Mouse (Mus musculus) layer of hippocampus, adult 8-10 months (tissue): ENCODE data around the gene Erp27. TPM values are rescaled to one million over a fixed set of nuclear protein-coding genes. Genes with fewer than 3 reads are reported as not detected.
"Not testable (repeated sequence)": the region's sequence is repeated elsewhere in the genome, so short reads cannot be mapped to it uniquely, and the experiment has no call there.

Experiments used
- DNase-seq, 2 experiments: peaks; one replicate each; pipeline ENCODE4 v3.0.0; 2022; ENCODE audit warnings: low spot score in 2 of 2
- total RNA-seq, 4 experiments: library from RNA; stranded (reverse); gene quantifications; 2 replicates each; pipeline ENCODE4 v1.2.4; 2022

Erp27 gene
- total RNA-seq, 4 experiments from 2014 or later = 0.54 to 0.79 TPM; not detected in 2

- no peak for DNase-seq
These were observed 15.1 kb downstream of the Erp27 start for GRCm38 (mm10) chr6:136906937-136907293.

DNA sequence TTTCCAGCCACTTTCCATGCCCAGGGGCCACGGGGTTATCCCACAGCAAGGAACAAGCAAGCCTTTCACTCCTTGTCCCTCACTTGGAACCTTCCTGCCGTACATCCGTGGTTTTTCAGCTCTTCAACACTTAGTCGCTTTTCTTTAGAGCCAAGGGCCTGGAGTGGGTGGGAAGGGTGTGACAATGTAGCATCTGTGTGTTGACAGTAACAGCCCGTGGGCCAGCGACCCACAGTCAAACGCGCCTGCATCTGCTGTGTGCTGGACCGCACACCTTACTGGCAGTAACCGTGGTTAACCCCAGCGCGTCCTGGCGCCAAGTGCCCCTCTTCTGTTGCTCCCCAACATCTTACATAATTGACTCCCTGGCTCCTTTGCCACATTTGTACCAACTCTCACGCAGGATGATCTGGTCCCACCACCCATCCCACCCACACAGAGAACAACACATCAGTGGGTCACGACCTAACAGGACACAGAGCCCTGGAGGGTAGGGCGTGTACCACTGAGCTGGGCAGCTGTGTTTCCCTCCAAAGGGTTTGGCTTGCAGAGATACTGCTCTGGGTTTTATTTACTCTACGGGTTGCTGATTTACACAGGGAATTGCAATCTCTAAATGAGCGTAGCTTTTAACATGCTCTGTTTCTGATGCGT, 15.6 kb downstream of the Erp27 start:
- no peak for DNase-seq

DNA sequence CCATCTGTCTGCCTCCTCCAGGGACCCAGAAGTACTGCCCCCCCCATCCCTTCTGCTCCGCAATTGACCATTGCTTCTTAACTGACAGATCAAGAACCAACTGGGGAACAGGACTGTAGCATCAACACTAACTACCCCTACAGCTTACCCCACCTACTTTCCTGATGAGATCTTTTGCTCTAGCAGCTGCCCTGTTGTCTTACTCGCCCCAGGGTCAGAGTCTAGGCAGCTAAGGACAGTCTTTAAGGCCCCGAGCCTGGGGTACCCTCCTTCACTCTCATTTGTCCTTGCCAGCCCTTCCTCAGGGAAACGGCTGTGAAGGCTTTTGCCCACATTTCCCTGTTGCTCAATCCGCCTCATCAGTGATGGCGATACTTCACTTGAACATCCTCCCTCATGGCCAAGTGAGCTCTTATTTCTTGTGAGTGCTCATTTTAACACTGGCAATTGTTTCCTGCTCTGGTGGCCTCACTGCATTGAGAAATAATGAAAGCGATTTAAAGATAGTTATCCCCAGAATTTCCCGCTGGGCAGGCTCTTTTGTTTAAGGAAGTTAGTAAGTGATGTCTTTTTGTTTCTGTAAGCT, 18.0 kb downstream of the Erp27 start:
- DNase-seq = no peak

GRCm38 (mm10) chr6:136902527-136902926, 19.5 kb downstream of the Erp27 start:
- no peak for DNase-seq

DNA sequence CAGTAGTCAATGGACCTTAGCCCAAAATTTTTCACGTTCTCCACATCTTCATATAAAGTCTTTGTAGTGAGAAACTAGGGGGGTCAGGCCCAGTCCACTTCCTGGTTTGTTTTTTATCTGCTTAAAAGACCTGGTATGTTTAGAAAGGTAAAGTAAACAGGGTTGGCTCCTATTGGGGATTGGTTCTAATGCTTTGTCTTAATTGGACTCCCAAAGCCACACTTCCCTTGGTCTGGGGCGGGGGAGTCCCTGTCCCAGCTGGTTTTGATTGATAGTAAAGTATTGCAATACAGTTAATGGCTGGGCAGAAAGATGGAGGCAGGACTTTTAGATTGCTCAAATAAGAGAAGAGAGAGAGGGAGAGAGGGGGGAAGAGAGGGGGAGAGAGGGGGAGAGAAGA, 21.0 kb downstream of the Erp27 start:
- DNase-seq = no peak

- DNase-seq = no peak
These were observed 21.5 kb downstream of the Erp27 start for GRCm38 (mm10) chr6:136900369-136901009.

DNA sequence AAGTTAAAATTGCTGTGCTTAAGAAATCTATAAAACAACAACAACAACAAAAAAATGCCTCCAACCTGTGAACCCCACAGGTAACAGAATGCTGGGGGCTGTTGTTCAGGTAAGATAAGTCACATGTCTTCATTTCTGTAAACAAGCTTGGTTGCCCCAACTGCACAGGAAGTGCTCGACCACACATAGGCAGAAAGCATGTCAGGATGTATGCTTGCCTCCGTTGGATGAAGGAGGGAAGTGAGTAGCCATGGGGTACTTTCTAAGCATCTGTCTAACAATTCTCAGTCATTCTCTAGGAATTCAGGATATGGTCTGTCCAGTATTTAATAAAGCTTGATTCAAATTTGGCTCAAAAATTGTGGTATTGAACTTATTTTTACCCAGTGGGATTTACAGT, 23.0 kb downstream of the Erp27 start:
- DNase-seq = no peak

GRCm38 (mm10) chr6:136898222-136898621, 23.8 kb downstream of the Erp27 start:
- no peak for DNase-seq

GRCm38 (mm10) chr6:136897789-136898188, 24.2 kb downstream of the Erp27 start:
- DNase-seq = no peak

GRCm38 (mm10) chr6:136894532-136895339, 27.2 kb downstream of the Erp27 start:
- DNase-seq = no peak

GRCm38 (mm10) chr6:136892002-136892401, 30.0 kb downstream of the Erp27 start:
- DNase-seq = no peak

- no peak for DNase-seq
These were observed 32.4 kb downstream of the Erp27 start for GRCm38 (mm10) chr6:136889554-136889953.

GRCm38 (mm10) chr6:136889067-136889466, 32.9 kb downstream of the Erp27 start:
- no peak for DNase-seq

GRCm38 (mm10) chr6:136887854-136888253, 34.1 kb downstream of the Erp27 start:
- no peak for DNase-seq

GRCm38 (mm10) chr6:136884766-136885165, 37.2 kb downstream of the Erp27 start:
- not testable (repeated sequence) for DNase-seq

DNA sequence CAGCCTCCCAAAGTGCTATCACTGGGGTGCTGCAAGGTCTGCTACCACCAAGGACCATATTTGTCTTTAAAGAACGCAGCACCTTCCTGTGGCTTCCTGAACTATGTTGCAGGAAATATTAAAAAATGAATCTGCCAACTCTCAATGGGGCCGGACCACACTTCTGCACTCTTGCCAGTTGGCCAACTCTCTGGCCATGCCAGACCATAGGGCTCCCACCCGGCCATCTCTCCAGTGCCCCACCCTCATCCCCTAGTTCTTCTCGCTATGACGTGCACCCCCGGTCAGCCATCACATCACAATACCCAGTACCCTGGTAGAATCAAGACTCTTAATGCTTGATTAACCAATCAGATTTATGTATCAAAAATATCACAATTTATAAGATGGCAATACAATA, 38.0 kb downstream of the Erp27 start:
- DNase-seq = no peak

DNA sequence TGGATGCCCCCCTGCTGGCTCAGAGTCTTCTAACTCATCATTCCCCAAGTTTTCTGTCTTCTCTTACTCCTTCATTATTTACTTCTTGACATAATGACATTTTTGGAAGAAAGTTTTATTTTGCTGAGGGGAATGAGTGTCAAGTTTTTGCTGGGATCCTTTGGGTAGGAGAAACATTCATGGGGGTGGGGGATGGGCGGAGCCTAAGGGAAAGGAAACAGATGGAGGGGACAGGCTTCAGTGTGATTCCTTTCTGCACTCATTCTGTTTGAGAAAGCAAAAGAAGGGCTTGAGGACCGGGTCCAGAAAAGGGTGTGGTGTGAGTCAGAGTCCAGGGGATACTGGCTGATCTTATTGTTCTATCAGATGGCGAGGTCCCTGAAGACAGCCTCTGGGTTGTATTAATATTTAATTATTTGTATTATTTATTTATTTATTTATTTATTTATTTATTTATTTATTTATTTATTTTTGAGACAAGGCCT, 38.5 kb downstream of the Erp27 start:
- DNase-seq = no peak

DNA sequence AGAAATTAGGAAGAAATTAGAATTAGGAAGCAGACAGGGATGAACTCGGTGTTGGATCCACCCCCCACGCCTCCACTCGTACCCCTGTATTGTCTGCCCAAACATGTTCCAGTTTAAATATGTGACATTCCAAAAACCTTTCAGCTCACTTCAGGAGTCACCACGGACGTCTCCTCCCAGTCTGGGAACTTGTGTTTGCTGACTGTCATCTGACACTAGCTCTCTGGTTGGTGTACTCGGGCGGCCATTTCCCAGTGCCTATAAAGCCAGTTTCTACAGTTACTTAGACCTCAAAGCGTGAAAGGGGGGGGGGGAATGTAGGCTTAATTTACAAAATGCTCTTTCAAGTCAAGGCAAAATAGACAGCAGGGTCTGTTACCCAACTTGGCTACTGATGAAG, 40.3 kb downstream of the Erp27 start:
- DNase-seq = no peak

DNA sequence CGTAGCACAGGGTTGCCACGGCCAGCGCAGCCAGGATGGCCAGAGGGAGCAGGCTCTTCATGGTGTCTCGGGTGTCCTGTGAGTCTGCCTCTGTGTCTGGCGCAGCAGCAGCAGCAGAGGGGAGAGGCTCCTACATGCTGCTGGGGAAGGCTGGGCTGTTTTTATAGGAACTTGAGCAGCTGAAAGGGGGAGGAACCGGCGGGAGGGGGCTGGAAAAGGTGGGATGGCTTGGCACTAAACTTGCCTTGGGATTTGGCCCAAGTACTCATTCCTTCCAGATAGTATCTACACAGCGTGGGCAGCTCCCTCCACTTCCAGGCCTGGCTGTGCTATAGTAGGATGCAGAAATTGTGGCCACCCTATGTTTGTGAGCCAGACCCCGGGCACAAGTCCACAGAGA, 46.3 kb downstream of the Erp27 start, which contains the start of gene Mgp:
Mgp (minus strand) TSS at position 154 of the 400 bp plus-strand sequence.
- DNase-seq = peak in 1 of 2 experiments; percentile 32

DNA sequence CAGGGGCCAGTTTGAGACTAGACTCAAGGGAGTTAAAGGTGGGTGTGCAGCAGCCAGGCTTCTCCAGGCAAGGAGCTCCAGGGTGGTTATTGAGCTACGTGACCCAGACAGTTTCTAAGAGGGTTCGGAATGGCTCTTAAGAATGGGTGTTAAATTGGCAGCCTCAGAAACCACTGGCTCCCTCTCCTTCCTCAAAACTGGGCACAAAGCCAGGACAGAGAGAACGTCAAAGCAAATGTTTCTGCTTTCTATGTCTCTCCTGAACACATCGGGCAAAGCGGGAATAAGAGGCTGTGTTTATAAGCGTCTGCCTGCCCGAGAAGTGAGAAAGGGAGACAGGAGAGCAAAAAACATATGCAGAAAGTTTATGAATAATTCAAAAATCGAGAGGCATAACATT, 47.4 kb downstream of the Erp27 start:
- no peak for DNase-seq

- no peak for DNase-seq
These were observed 53.1 kb downstream of the Erp27 start for GRCm38 (mm10) chr6:136868921-136869320.

DNA sequence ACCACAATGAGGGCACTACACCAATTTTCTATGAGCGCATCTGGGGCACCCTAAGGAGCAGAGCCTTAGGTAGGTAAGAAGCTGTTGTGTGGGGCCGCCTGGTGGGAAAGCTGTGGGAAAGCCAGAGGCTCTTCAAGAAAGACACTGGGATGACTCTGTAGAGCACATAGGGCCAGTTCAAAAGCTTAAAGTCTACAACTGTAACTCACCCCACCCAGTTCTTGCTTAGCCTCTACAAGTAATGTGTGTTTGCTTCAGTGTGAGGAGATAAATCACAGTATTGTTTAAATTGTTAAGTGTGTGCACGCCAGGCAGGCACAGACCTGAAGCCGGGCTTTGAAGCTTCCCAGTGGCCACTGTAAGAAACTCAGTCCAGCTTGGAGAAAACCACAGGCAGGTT, 55.8 kb downstream of the Erp27 start:
- no peak for DNase-seq
